In genomic region chr11:52552860-52553259, GRCm38 (mm10) we compare ENCODE assay signal across 17 mouse cellular contexts.
"Had no signal": no experiment of that assay in that cellular context is flagged by ENCODE, and none has a peak within 500 bp of the region (broad histone marks: within the 10 kb centered on the region; RNA-seq: fewer than 3 reads in every experiment).

No protein-coding gene starts in this region.

- ATAC-seq: liver, embryonic 12.5 days; liver, postnatal 0 days; lung, postnatal 0 days; midbrain, embryonic 13.5 days; midbrain, embryonic 15.5 days; midbrain, embryonic 16.5 days had no signal

- DNase-seq: left cerebral cortex, postnatal 4 days; liver; liver, embryonic 13.5 days; liver, postnatal 0 days; lung, adult 18-20 months; lung, adult 2 months; lung, embryonic 14.5 days; lung, postnatal 10 days; lung, postnatal 14 days; lung, postnatal 36 days; lung, postnatal 4 days; midbrain, embryonic 14.5 days had no signal
